Mouse (Mus musculus): Measurements from ENCODE around the gene Speg.
A peak's percentile ranks its signal among the peaks of the same experiment; 100 is the strongest.

Gene Speg

DNA sequence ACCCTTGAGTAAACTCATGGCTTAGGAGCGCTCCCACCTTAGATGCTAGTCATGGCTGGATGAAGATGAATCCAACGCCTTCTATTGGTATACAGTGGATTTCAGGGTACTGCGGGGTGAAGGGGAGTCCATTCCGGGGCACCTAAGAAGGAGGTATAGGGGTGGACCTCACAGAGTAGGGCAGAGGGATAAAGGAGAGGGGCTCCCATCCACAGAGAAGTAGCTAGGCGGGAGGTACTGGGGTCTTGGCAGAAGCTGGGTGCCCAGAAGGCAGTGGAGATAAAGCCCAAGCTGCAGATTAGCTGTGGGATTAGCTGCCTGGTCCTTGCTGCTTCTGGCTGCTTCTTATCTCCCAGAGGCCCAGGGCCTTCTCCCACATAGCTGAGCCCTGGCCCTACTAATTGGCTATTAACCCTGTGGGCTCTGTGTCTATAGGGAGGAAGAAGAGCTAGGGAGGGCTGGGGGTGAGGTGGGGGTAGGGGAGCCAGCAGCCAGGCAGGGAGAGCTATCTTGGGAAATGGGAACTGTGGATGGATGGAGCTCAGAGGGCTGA lies 88.6 kb downstream of the Speg start:
- no peak for DNase-seq

GRCm38 (mm10) chr1:75467215-75467927 lies 92.3 kb downstream of the Speg start:
- DNase-seq: peak; percentile 80

- DNase-seq: no peak
Observed at GRCm38 (mm10) chr1:75469287-75469825, 94.3 kb downstream of the Speg start.

- DNase-seq: no peak
Observed at GRCm38 (mm10) chr1:75476441-75476840, 101.3 kb downstream of the Speg start.

GRCm38 (mm10) chr1:75477264-75477965 lies 102.3 kb downstream of the Speg start:
- DNase-seq: peak; percentile 88 to 91

DNA sequence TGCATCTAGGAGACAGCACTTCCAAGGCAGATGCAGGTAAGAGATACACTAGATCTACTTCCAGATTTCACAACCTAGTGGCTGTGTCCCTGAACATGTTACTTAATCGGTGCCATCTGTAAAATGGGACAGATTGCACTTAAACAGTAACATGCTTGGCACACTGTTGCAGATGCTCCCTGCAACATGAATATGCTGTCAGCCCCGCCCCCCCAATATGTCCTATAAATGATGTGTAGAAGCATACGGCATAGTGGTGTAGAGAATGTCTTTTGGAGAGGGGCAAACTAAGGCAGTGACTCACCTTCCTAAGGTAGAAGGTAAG lies 102.8 kb downstream of the Speg start:
- peak in 1 of 2 experiments; percentile 29 for DNase-seq

DNA sequence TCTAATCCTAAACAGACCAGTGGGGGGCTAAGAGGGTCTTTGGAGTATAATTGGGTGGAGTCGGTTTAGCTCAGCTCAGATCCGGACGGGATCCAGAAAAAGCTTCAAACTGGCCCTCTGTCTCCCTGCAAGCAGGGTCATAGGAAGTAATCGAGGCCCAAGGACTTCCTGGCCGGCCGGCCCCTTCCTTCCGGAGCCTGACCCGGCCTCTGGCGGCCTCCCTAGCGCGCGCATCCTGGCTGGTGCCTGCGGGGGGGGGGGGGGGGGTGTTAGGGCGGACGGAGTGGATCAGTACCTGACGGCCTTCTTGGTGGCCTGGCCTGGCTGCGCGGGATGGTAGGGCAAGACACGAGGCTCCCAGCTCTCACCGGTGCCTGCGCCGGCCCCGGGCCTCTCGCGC lies 103.4 kb downstream of the Speg start:
- DNase-seq: no peak

DNA sequence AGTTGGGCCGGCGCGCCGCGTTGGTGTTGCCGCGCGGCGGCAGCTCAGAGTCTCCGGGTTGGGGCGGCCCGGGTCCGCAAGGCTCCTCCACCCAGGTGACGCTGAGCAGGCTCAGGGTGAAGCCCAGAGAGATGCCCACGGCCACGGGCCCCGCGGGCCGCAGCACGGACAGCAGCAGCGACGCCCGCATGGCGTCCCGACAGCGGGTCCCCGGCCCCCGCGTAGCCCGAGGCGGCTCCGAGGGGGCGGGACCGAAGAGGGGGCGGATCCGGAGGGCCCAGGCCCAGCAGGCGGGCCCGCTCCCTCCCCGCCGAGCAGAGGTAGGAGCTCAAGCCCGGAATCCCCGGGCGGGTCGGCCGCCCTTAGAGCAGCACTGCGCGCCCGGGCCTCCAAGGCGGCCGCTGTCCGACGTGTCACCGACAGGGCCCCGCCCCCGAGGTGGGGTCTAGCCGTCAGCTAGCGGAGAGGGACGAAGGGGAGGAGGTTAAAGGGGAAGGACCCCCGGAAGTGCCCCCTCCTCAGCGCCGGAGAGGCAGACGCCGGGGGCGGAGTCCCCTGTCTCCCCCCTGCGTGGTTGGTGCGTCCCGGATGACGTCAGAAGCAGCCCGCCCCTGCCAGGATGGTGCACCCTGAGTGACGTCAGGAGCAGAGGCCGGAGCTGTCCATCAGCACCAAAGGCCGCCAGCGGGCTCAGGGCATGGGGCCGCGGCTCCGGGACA lies 104.0 kb downstream of the Speg start, which contains the start of the genes Chpf and Tmem198:
Gene Chpf, minus strand, starts transcription at position 392 of the 719 bp plus-strand sequence.
Gene Tmem198, plus strand, starts transcription at position 617 of the 719 bp plus-strand sequence.
- DNase-seq: peak; percentile 97 to 98

DNA sequence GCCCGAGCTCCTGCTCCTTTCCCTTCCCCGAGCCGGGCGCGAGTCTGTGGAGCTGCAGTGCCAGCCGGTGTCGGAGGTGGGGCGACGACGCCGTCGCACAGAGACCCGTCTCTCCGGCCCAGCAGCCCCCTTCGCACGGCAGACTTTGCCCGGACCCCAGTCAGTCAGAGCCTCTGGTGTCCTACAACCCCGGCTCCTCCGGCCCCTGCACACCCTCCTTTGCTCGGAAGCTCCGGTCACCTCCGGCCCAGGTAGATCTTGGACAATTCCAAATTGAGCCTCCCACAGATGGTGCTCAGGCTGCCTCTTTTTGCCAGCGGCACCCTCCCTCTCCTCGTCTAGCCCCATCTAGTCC lies 104.5 kb downstream of the Speg start:
- no peak for DNase-seq

GRCm38 (mm10) chr1:75480036-75480435 lies 104.9 kb downstream of the Speg start:
- DNase-seq: no peak

DNA sequence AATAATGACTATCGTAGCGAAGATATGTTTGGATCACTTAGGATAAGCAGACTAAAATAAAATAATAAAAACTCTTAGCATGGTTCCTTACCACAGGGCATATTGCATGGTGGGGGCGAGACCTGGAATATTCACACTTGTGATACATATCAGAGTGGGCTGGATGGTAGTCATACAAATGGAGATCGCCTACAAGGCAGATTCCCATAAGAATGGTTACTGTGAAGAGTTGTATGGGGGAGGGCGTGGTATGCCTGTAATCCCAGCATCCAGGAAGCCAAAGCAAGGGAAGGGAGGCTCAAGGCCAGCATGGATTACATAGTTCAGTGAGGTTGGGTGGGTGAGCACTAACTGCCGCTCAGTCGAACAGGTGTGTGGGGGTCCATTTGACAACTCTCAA lies 105.6 kb downstream of the Speg start:
- DNase-seq: no peak
